In the genomic region with DNA sequence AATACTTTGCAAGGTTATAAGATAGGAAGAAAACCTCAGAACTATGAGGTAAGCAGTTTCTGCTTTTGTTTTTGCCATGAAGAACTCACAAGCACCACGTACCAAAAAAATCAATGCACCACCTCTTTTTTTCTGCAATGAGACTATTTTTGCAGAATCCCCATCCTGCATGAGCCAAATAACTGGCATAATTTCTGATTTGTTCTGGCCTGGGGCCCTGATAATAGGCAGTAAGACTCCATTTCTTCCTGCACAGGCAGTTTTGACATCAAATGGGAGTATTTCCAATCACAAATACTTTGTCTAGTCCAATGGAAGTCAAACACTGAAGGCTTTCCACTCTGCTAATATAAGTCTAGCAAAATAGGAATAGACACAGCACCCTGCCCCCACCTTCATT, we compare ENCODE assay signal across 25 mouse cellular contexts. TPM values are rescaled to one million over a fixed set of nuclear protein-coding genes. Genes with fewer than 3 reads are reported as not detected.
DNase-seq lines count a peak whose midpoint lies in the region; ATAC-seq and TF ChIP-seq lines count a peak whose summit lies in the region.
"Had no signal": no experiment of that assay in that cellular context is flagged by ENCODE, and none has a peak within 500 bp of the region (broad histone marks: within the 10 kb centered on the region; RNA-seq: fewer than 3 reads in every experiment).

No protein-coding gene starts in this region.

- no peaks in the 10 kb centered on the region for H3K4me1 ChIP-seq in forebrain, embryonic 14.5 days (ENCODE audit: control insufficient read depth, insufficient read depth, low read length)
- no peaks in the 10 kb centered on the region for H3K4me1 ChIP-seq in forebrain, embryonic 11.5 days (replicated peaks; ENCODE audit: control insufficient read depth, insufficient read depth, low read length)
- H3K4me1 ChIP-seq in embryonic facial prominence, embryonic 14.5 days (ENCODE audit: control insufficient read depth, insufficient read depth, low read length) = peaks cover 19% of the 10 kb centered on the region
- H3K4me1 ChIP-seq in limb, embryonic 13.5 days = peaks cover 41% of the 10 kb centered on the region
- no peaks in the 10 kb centered on the region for H3K4me1 ChIP-seq in forebrain, postnatal 0 days (ENCODE audit: insufficient read depth)
- H3K4me1 ChIP-seq: hindbrain, embryonic 15.5 days; liver, embryonic 15.5 days; neural tube, embryonic 15.5 days had no signal

- H3K36me3 ChIP-seq in forebrain, embryonic 14.5 days (ENCODE audit: control insufficient read depth, insufficient read depth, low read length) = no peaks in the 10 kb centered on the region
- H3K36me3 ChIP-seq in forebrain, embryonic 11.5 days (ENCODE audit: control insufficient read depth, insufficient read depth, low read length) = no peaks in the 10 kb centered on the region
- H3K36me3 ChIP-seq in embryonic facial prominence, embryonic 14.5 days (ENCODE audit: control insufficient read depth, insufficient read depth, low read length) = no peaks in the 10 kb centered on the region
- no peaks in the 10 kb centered on the region for H3K36me3 ChIP-seq in limb, embryonic 13.5 days
- H3K36me3 ChIP-seq in forebrain, postnatal 0 days (ENCODE audit: insufficient read depth) = no peaks in the 10 kb centered on the region
- H3K36me3 ChIP-seq: embryonic facial prominence, embryonic 15.5 days; forebrain, embryonic 10.5 days; heart, embryonic 10.5 days; hindbrain, embryonic 15.5 days; liver, embryonic 15.5 days; midbrain, embryonic 10.5 days; neural tube, embryonic 15.5 days had no signal

- H3K9ac ChIP-seq in forebrain, embryonic 14.5 days (ENCODE audit: low read length) = no peak overlapping the region
- no peak overlapping the region for H3K9ac ChIP-seq in forebrain, embryonic 11.5 days (ENCODE audit: low read length)
- no peak overlapping the region for H3K9ac ChIP-seq in embryonic facial prominence, embryonic 14.5 days (ENCODE audit: low read depth, low read length)
- no peak overlapping the region for H3K9ac ChIP-seq in limb, embryonic 13.5 days
- H3K9ac ChIP-seq in forebrain, postnatal 0 days = no peak overlapping the region
- H3K9ac ChIP-seq: embryonic facial prominence, embryonic 15.5 days; hindbrain, embryonic 15.5 days; liver, embryonic 15.5 days; neural tube, embryonic 15.5 days had no signal

- no peak for TF ChIP-seq CTCF in forebrain, postnatal 0 days (IDR thresholded peaks at IDR 0.05; ENCODE audit: low read depth)

- DNase-seq in forebrain, embryonic 14.5 days (ENCODE audit: low spot score) = peak; percentile 6
- DNase-seq in forebrain, embryonic 11.5 days (ENCODE audit: low spot score) = no peak
- peak; percentile 68 for DNase-seq in embryonic facial prominence, embryonic 14.5 days (ENCODE audit: low spot score)
- DNase-seq in lung, postnatal 25 days (ENCODE audit: low spot score) = peak; percentile 57
- DNase-seq in forebrain, postnatal 0 days = no peak
- DNase-seq in kidney, adult 9 months = no peak
- DNase-seq: cerebellum, adult 11-12 months; cerebellum, postnatal 25 days; gastrocnemius, adult 2 months; kidney, adult 2 months; kidney, postnatal 10 days; left cerebral cortex, postnatal 4 days; right cerebral cortex, adult 18-20 months; right cerebral cortex, postnatal 4 days; thymus, postnatal 4 days had no signal

- H3K9me3 ChIP-seq in forebrain, embryonic 14.5 days (replicated peaks; ENCODE audit: control insufficient read depth, low read length) = no peaks in the 10 kb centered on the region
- no peaks in the 10 kb centered on the region for H3K9me3 ChIP-seq in forebrain, embryonic 11.5 days (ENCODE audit: control insufficient read depth, low read length)
- no peaks in the 10 kb centered on the region for H3K9me3 ChIP-seq in embryonic facial prominence, embryonic 14.5 days (ENCODE audit: control insufficient read depth, low read length)
- no peaks in the 10 kb centered on the region for H3K9me3 ChIP-seq in limb, embryonic 13.5 days
- no peaks in the 10 kb centered on the region for H3K9me3 ChIP-seq in forebrain, postnatal 0 days (ENCODE audit: low read length)
- H3K9me3 ChIP-seq: embryonic facial prominence, embryonic 15.5 days; forebrain, embryonic 10.5 days; heart, embryonic 10.5 days; hindbrain, embryonic 15.5 days; liver, embryonic 15.5 days; midbrain, embryonic 10.5 days; neural tube, embryonic 15.5 days had no signal

- no peak overlapping the region for H3K4me3 ChIP-seq in forebrain, embryonic 14.5 days (ENCODE audit: low read depth, low read length)
- H3K4me3 ChIP-seq in forebrain, embryonic 11.5 days (ENCODE audit: low read depth, low read length) = no peak overlapping the region
- no peak overlapping the region for H3K4me3 ChIP-seq in embryonic facial prominence, embryonic 14.5 days (ENCODE audit: low read depth, low read length)
- no peak overlapping the region for H3K4me3 ChIP-seq in limb, embryonic 13.5 days
- no peak overlapping the region for H3K4me3 ChIP-seq in forebrain, postnatal 0 days (ENCODE audit: low read depth, low read length)
- H3K4me3 ChIP-seq: embryonic facial prominence, embryonic 15.5 days; forebrain, embryonic 10.5 days; gastrocnemius, adult 2 months; heart, embryonic 10.5 days; hindbrain, embryonic 15.5 days; liver, embryonic 15.5 days; midbrain, embryonic 10.5 days; neural tube, embryonic 15.5 days had no signal

- WGBS in forebrain, embryonic 14.5 days = 76% methylated on average over 1 of the region's 1 CpGs
- WGBS in forebrain, embryonic 11.5 days = 88% methylated on average over 1 of the region's 1 CpGs
- 33% methylated on average over 1 of the region's 1 CpGs for WGBS in embryonic facial prominence, embryonic 14.5 days
- 30% methylated on average over 1 of the region's 1 CpGs for WGBS in limb, embryonic 13.5 days
- WGBS in forebrain, postnatal 0 days = 68% methylated on average over 1 of the region's 1 CpGs

- ATAC-seq in forebrain, embryonic 14.5 days = no peak
- no peak for ATAC-seq in forebrain, embryonic 11.5 days (replicated peaks; ENCODE audit: low FRiP score)
- ATAC-seq in embryonic facial prominence, embryonic 14.5 days (ENCODE audit: low read depth) = no peak
- peak; percentile 58; the same call in 1 of the 2 replicates for ATAC-seq in limb, embryonic 13.5 days (ENCODE audit: low FRiP score, low read depth)
- no peak for ATAC-seq in forebrain, postnatal 0 days

- no peaks in the 10 kb centered on the region for H3K27me3 ChIP-seq in forebrain, embryonic 14.5 days (replicated peaks; ENCODE audit: control insufficient read depth, insufficient read depth, low read length)
- H3K27me3 ChIP-seq in forebrain, embryonic 11.5 days (ENCODE audit: control insufficient read depth, insufficient read depth, low read length) = no peaks in the 10 kb centered on the region
- no peaks in the 10 kb centered on the region for H3K27me3 ChIP-seq in embryonic facial prominence, embryonic 14.5 days (replicated peaks; ENCODE audit: control insufficient read depth, insufficient read depth, low read length)
- H3K27me3 ChIP-seq in limb, embryonic 13.5 days = no peaks in the 10 kb centered on the region
- no peaks in the 10 kb centered on the region for H3K27me3 ChIP-seq in forebrain, postnatal 0 days (ENCODE audit: insufficient read depth, low read length)
- H3K27me3 ChIP-seq: embryonic facial prominence, embryonic 15.5 days; hindbrain, embryonic 15.5 days; liver, embryonic 15.5 days; neural tube, embryonic 15.5 days had no signal

- H3K27ac ChIP-seq in forebrain, embryonic 14.5 days (ENCODE audit: low read depth, low read length) = no peak overlapping the region
- H3K27ac ChIP-seq in forebrain, embryonic 11.5 days (ENCODE audit: low read depth, low read length) = no peak overlapping the region
- H3K27ac ChIP-seq in embryonic facial prominence, embryonic 14.5 days (replicated peaks; ENCODE audit: low read depth, low read length) = peak overlapping the region; percentile 69; the same call in 1 of the 2 replicates
- H3K27ac ChIP-seq in limb, embryonic 13.5 days = peak overlapping the region; percentile 75
- H3K27ac ChIP-seq in forebrain, postnatal 0 days (ENCODE audit: low read depth, low read length) = no peak overlapping the region
- H3K27ac ChIP-seq: forebrain, embryonic 10.5 days; gastrocnemius, adult 2 months; heart, embryonic 10.5 days; hindbrain, embryonic 15.5 days; liver, embryonic 15.5 days; midbrain, embryonic 10.5 days; neural tube, embryonic 15.5 days had no signal

- H3K4me2 ChIP-seq in forebrain, embryonic 14.5 days (ENCODE audit: low read length) = no peak overlapping the region
- no peak overlapping the region for H3K4me2 ChIP-seq in forebrain, embryonic 11.5 days (ENCODE audit: low read depth, low read length, severe bottlenecking)
- no peak overlapping the region for H3K4me2 ChIP-seq in embryonic facial prominence, embryonic 14.5 days (ENCODE audit: low read depth, low read length)
- H3K4me2 ChIP-seq in limb, embryonic 13.5 days (replicated peaks) = no peak overlapping the region
- no peak overlapping the region for H3K4me2 ChIP-seq in forebrain, postnatal 0 days (ENCODE audit: low read depth)
- H3K4me2 ChIP-seq: embryonic facial prominence, embryonic 15.5 days; hindbrain, embryonic 15.5 days; liver, embryonic 15.5 days; neural tube, embryonic 15.5 days had no signal

RNA-seq across cellular contexts. Expression of gene Spata18, which starts 42.6 kb away (rescaled TPM):
- polyA plus RNA-seq in forebrain, embryonic 14.5 days (2014; fragmentation: Nextera tagmentation; extraction: Ambion mirVana) = 0.36 and 0.83 TPM in 2 replicates
- polyA plus RNA-seq in forebrain, embryonic 11.5 days (2014; fragmentation: Nextera tagmentation; extraction: Ambion mirVana) = 0.32 and 0.36 TPM in 2 replicates
- polyA plus RNA-seq in embryonic facial prominence, embryonic 14.5 days (2014; fragmentation: Nextera tagmentation; extraction: Ambion mirVana) = 0.63 and 1.1 TPM in 2 replicates
- polyA plus RNA-seq in limb, embryonic 13.5 days (2015; fragmentation: Nextera tagmentation; extraction: Ambion mirVana) = 1.7 and 1.9 TPM in 2 replicates
- total RNA-seq in forebrain, postnatal 0 days (2014; rRNA removed) = 1.5 and 2.6 TPM in 2 replicates
- 1.1 and 2.2 TPM in 2 replicates for polyA plus RNA-seq in forebrain, postnatal 0 days (2015; fragmentation: Nextera tagmentation; extraction: Ambion mirVana)
- total RNA-seq: adrenal gland, adult 18-20 months; gastrocnemius, adult 2 months; hematopoietic stem cell, adult 5-6 weeks had no signal
- polyA plus RNA-seq: forebrain, embryonic 10.5 days; heart, embryonic 10.5 days; liver, embryonic 15.5 days; midbrain, embryonic 10.5 days had no signal

RNA-seq across cellular contexts. Expression of gene Sgcb, which starts 46.2 kb away (rescaled TPM):
- polyA plus RNA-seq in forebrain, embryonic 14.5 days (2014; fragmentation: Nextera tagmentation; extraction: Ambion mirVana) = 20.9 and 25.6 TPM in 2 replicates
- polyA plus RNA-seq in forebrain, embryonic 11.5 days (2014; fragmentation: Nextera tagmentation; extraction: Ambion mirVana) = 19.9 and 20.5 TPM in 2 replicates
- polyA plus RNA-seq in embryonic facial prominence, embryonic 14.5 days (2014; fragmentation: Nextera tagmentation; extraction: Ambion mirVana) = 54.3 and 55.3 TPM in 2 replicates
- polyA plus RNA-seq in limb, embryonic 13.5 days (2015; fragmentation: Nextera tagmentation; extraction: Ambion mirVana) = 44.9 and 46.5 TPM in 2 replicates
- total RNA-seq in forebrain, postnatal 0 days (2014; rRNA removed) = 17.1 and 17.5 TPM in 2 replicates
- polyA plus RNA-seq in forebrain, postnatal 0 days (2015; fragmentation: Nextera tagmentation; extraction: Ambion mirVana) = 25.3 and 37.8 TPM in 2 replicates

Comparison
In these comparisons a context has a peak if more than half of its experiments do, and no peak if none do; other contexts are left out.
1. DNase-seq: peak in forebrain, embryonic 14.5 days (single experiment), embryonic facial prominence, embryonic 14.5 days (single experiment) and lung, postnatal 25 days (single experiment); none in forebrain, embryonic 11.5 days (single experiment), forebrain, postnatal 0 days (single experiment) and kidney, adult 9 months (single experiment).
2. H3K27ac ChIP-seq: peak in embryonic facial prominence, embryonic 14.5 days (single experiment) and limb, embryonic 13.5 days (single experiment); none in forebrain, embryonic 14.5 days (single experiment), forebrain, embryonic 11.5 days (single experiment) and forebrain, postnatal 0 days (single experiment).